Mouse (Mus musculus): ENCODE data around the gene Strn4. TPM values are rescaled to one million over a fixed set of nuclear protein-coding genes. Genes with fewer than 3 reads are reported as not detected.

Gene Strn4
- total and polyA plus RNA-seq, 3 experiments = 55.8 to 93.5 TPM; not detected in 1

GRCm38 (mm10) chr7:16875310-16875325 is 59.4 kb downstream of the Strn4 start, which contains the start of gene Dact3:
TSS of gene Dact3 (plus strand) at chr7:16875317.
- Histone ChIP-seq H3K4me3 (ENCODE audit: control insufficient read depth in 1 of 2, insufficient read depth in 1 of 2, low read depth in 2 of 2, low read length in 2 of 2) (peak within 1 kb of the TSS; percentile 61 to 73), H3K4me1 (ENCODE audit: control insufficient read depth in 1 of 2, insufficient read depth in 2 of 2, low read length in 2 of 2) (no peaks in the 10 kb centered on the region; a peak in 1 of 4 replicates), H3K27ac (ENCODE audit: control insufficient read depth, low read depth, low read length) (peak within 1 kb of the TSS; percentile 11), H3K9me3 (replicated peaks; ENCODE audit: insufficient read depth, low read length) (no peaks in the 10 kb centered on the region), H3K9ac (ENCODE audit: control insufficient read depth, low read depth, low read length, poor library complexity, severe bottlenecking) (peak within 1 kb of the TSS; percentile 72), H3K36me3 (ENCODE audit: control insufficient read depth in 1 of 2, insufficient read depth in 2 of 2, low read length in 2 of 2) (peaks cover 0 to 4% of the 10 kb centered on the region in 2 experiments; a peak in 2 of 4 replicates), H3K79me2 (ENCODE audit: control insufficient read depth, insufficient read depth, low read length, poor library complexity) (no peaks in the 10 kb centered on the region; the same call in 1 of the 2 replicates), H3K27me3 (ENCODE audit: control insufficient read depth in 1 of 2, insufficient read depth in 2 of 2, low read length in 2 of 2) (no peaks in the 10 kb centered on the region)
- no peak for TF ChIP-seq RCOR1 (IDR thresholded peaks at IDR 0.05; ENCODE audit: low read depth, low read length)
- TF ChIP-seq GATA1 (IDR thresholded peaks at IDR 0.05; ENCODE audit: low read depth, low read length) = no peak
- no peak for TF ChIP-seq TAL1 (IDR thresholded peaks at IDR 0.05; ENCODE audit: low read length)
- no peak for DNase-seq (ENCODE audit: low read depth, low spot score)

- no peak overlapping the region for H3K27ac ChIP-seq (ENCODE audit: control insufficient read depth, low read depth, low read length)
- peak overlapping the region; percentile 72 for H3K9ac ChIP-seq (ENCODE audit: control insufficient read depth, low read depth, low read length, poor library complexity, severe bottlenecking)
- peak overlapping the region; percentile 61 to 73 for H3K4me3 ChIP-seq (ENCODE audit: control insufficient read depth in 1 of 2, insufficient read depth in 1 of 2, low read depth in 2 of 2, low read length in 2 of 2)
- no peaks in the 10 kb centered on the region; a peak in 1 of 4 replicates for H3K4me1 ChIP-seq (ENCODE audit: control insufficient read depth in 1 of 2, insufficient read depth in 2 of 2, low read length in 2 of 2)
- H3K36me3 ChIP-seq (ENCODE audit: control insufficient read depth in 1 of 2, insufficient read depth in 2 of 2, low read length in 2 of 2) = peaks cover 0 to 4% of the 10 kb centered on the region in 2 experiments; a peak in 2 of 4 replicates
- H3K9me3 ChIP-seq (replicated peaks; ENCODE audit: insufficient read depth, low read length) = no peaks in the 10 kb centered on the region
- DNase-seq (ENCODE audit: low read depth, low spot score) = no peak
- no peaks in the 10 kb centered on the region for H3K27me3 ChIP-seq (ENCODE audit: control insufficient read depth in 1 of 2, insufficient read depth in 2 of 2, low read length in 2 of 2)
- TF ChIP-seq TAL1 (IDR thresholded peaks at IDR 0.05; ENCODE audit: low read length) = no peak
- 0 out of 2 replicates have a peak, but pooled peaks have one; percentile 6 for TF ChIP-seq NELFE (IDR thresholded peaks at IDR 0.05; ENCODE audit: low read depth, low read length)
- TF ChIP-seq TCF12 (IDR thresholded peaks at IDR 0.05; ENCODE audit: low read depth, low read length) = no peak
- TF ChIP-seq POLR2AphosphoS5 (IDR thresholded peaks at IDR 0.05; ENCODE audit: borderline replicate concordance, low read depth, low read length) = no peak
- no peak for TF ChIP-seq JUND (IDR thresholded peaks at IDR 0.05; ENCODE audit: low read depth, low read length)
- TF ChIP-seq CTCF (IDR thresholded peaks at IDR 0.05 in 2 of 3, conservative IDR thresholded peaks at IDR 0.05 in 1 of 3; ENCODE audit: control insufficient read depth in 1 of 3, insufficient read depth in 1 of 3, low read depth in 2 of 3, low read length in 3 of 3, poor library complexity in 1 of 3, severe bottlenecking in 1 of 3) = no peak
- TF ChIP-seq RCOR1 (IDR thresholded peaks at IDR 0.05; ENCODE audit: low read depth, low read length) = no peak
- no peaks in the 10 kb centered on the region; the same call in 1 of the 2 replicates for H3K79me2 ChIP-seq (ENCODE audit: control insufficient read depth, insufficient read depth, low read length, poor library complexity)
Observed at GRCm38 (mm10) chr7:16875326-16875725, 59.6 kb downstream of the Strn4 start.

GRCm38 (mm10) chr7:16876006-16876405 is 60.3 kb downstream of the Strn4 start:
- Histone ChIP-seq H3K27me3 (ENCODE audit: control insufficient read depth in 1 of 2, insufficient read depth in 2 of 2, low read length in 2 of 2) (no peaks in the 10 kb centered on the region), H3K27ac (ENCODE audit: control insufficient read depth, low read depth, low read length) (no peak overlapping the region), H3K36me3 (ENCODE audit: control insufficient read depth in 1 of 2, insufficient read depth in 2 of 2, low read length in 2 of 2) (peaks cover 0 to 4% of the 10 kb centered on the region in 2 experiments; a peak in 2 of 4 replicates), H3K9me3 (replicated peaks; ENCODE audit: insufficient read depth, low read length) (no peaks in the 10 kb centered on the region), H3K4me1 (ENCODE audit: control insufficient read depth in 1 of 2, insufficient read depth in 2 of 2, low read length in 2 of 2) (no peaks in the 10 kb centered on the region; a peak in 1 of 4 replicates), H3K79me2 (ENCODE audit: control insufficient read depth, insufficient read depth, low read length, poor library complexity) (no peaks in the 10 kb centered on the region; the same call in 1 of the 2 replicates), H3K4me3 (ENCODE audit: control insufficient read depth in 1 of 2, insufficient read depth in 1 of 2, low read depth in 2 of 2, low read length in 2 of 2) (no peak overlapping the region; a peak in 1 of 4 replicates), H3K9ac (ENCODE audit: control insufficient read depth, low read depth, low read length, poor library complexity, severe bottlenecking) (no peak overlapping the region)
- TF ChIP-seq MYC (IDR thresholded peaks at IDR 0.05; ENCODE audit: low read depth, low read length) (no peak), CHD2 (IDR thresholded peaks at IDR 0.05; ENCODE audit: low read length) (no peak)
- DNase-seq (ENCODE audit: low read depth, low spot score) = no peak

DNA sequence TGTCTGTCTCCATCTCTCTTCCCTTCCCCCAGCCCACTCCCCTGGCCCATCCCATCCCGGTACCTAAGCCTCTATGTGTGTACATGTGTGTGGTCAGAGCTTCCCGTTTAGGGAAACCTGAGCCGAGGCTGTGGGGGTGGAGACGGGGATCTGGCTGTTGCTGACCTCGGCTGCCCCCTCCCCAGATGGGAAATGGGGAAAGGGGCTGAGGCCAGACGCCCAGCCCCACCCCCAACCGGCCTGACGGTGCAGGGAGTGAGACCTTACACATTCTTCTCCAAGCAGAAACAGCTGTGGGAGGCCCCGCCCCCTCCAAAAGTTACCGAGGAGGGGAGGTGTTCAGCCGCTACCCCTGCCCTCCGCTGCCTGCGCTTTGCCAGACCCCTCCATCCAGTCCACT is 60.9 kb downstream of the Strn4 start:
- H3K9me3 ChIP-seq (replicated peaks; ENCODE audit: insufficient read depth, low read length) = no peaks in the 10 kb centered on the region
- H3K27ac ChIP-seq (ENCODE audit: control insufficient read depth, low read depth, low read length) = no peak overlapping the region
- H3K79me2 ChIP-seq (ENCODE audit: control insufficient read depth, insufficient read depth, low read length, poor library complexity) = no peaks in the 10 kb centered on the region; the same call in 1 of the 2 replicates
- H3K4me3 ChIP-seq (ENCODE audit: control insufficient read depth in 1 of 2, insufficient read depth in 1 of 2, low read depth in 2 of 2, low read length in 2 of 2) = no peak overlapping the region
- TF ChIP-seq CTCF (IDR thresholded peaks at IDR 0.05 in 2 of 3, conservative IDR thresholded peaks at IDR 0.05 in 1 of 3; ENCODE audit: control insufficient read depth in 1 of 3, insufficient read depth in 1 of 3, low read depth in 2 of 3, low read length in 3 of 3, poor library complexity in 1 of 3, severe bottlenecking in 1 of 3) (no peak), ZMIZ1 (IDR thresholded peaks at IDR 0.05; ENCODE audit: low read depth, low read length) (no peak), ZC3H11A (IDR thresholded peaks at IDR 0.05; ENCODE audit: low read depth, low read length) (no peak), CHD2 (IDR thresholded peaks at IDR 0.05; ENCODE audit: low read length) (no peak), GATA1 (IDR thresholded peaks at IDR 0.05; ENCODE audit: low read depth, low read length) (no peak), CHD1 (IDR thresholded peaks at IDR 0.05; ENCODE audit: low read depth, low read length) (no peak), RCOR1 (IDR thresholded peaks at IDR 0.05; ENCODE audit: low read depth, low read length) (no peak), BHLHE40 (IDR thresholded peaks at IDR 0.05; ENCODE audit: borderline replicate concordance, low read depth, low read length) (no peak), HCFC1 (IDR thresholded peaks at IDR 0.05; ENCODE audit: low read depth, low read length) (no peak), MAX (IDR thresholded peaks at IDR 0.05; ENCODE audit: low read length) (no peak), SMC3 (IDR thresholded peaks at IDR 0.05; ENCODE audit: low read depth, low read length) (no peak)
- no peaks in the 10 kb centered on the region; a peak in 1 of 4 replicates for H3K4me1 ChIP-seq (ENCODE audit: control insufficient read depth in 1 of 2, insufficient read depth in 2 of 2, low read length in 2 of 2)
- H3K27me3 ChIP-seq (ENCODE audit: control insufficient read depth in 1 of 2, insufficient read depth in 2 of 2, low read length in 2 of 2) = no peaks in the 10 kb centered on the region
- peaks cover 0 to 4% of the 10 kb centered on the region in 2 experiments; a peak in 2 of 4 replicates for H3K36me3 ChIP-seq (ENCODE audit: control insufficient read depth in 1 of 2, insufficient read depth in 2 of 2, low read length in 2 of 2)
- no peak for DNase-seq (ENCODE audit: low read depth, low spot score)
- H3K9ac ChIP-seq (ENCODE audit: control insufficient read depth, low read depth, low read length, poor library complexity, severe bottlenecking) = no peak overlapping the region
